Mouse (Mus musculus) spleen, postnatal 36 days (tissue): ENCODE data around the gene Pafah2.
A peak's percentile ranks its signal among the peaks of the same experiment; 100 is the strongest.
"Not testable (repeated sequence)": the region's sequence is repeated elsewhere in the genome, so short reads cannot be mapped to it uniquely, and the experiment has no call there.

Experiments used
- DNase-seq, 2 experiments: peaks; one replicate each; pipeline ENCODE4 v3.0.0; 2022; ENCODE audit warnings: low spot score in 2 of 2, mixed read lengths in 1 of 2

Gene Pafah2

DNA sequence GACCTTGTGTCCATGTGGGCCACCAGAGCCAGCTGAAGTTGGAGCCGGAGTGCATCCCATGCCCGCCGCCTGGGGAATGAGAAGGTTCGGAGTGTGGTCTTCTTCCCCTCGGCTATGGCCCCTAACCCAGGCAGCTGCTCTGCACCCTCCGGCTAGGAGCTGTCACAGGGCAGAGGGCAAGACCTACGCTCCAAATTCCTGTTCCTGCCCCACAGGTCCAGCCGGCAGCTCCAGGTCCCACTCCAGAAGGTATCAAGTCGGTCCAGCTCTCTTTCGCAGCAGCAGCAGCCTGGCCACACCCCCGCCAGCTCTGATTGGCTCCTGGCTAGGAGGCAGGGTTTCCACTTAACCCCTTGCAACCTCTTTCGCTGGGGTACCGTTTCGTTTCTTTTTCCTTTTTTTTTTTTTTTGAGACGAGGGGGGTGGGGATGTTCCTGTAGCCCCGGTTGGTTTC is 23.8 kb upstream of the Pafah2 start:
- DNase-seq, result peak; percentile 67 to 70

GRCm38 (mm10) chr4:134373295-134373694 is 22.8 kb upstream of the Pafah2 start:
- no peak for DNase-seq

- no peak for DNase-seq
These were observed 21.8 kb upstream of the Pafah2 start for GRCm38 (mm10) chr4:134374306-134374705.

GRCm38 (mm10) chr4:134378089-134378615 is 18.0 kb upstream of the Pafah2 start:
- no peak for DNase-seq

DNA sequence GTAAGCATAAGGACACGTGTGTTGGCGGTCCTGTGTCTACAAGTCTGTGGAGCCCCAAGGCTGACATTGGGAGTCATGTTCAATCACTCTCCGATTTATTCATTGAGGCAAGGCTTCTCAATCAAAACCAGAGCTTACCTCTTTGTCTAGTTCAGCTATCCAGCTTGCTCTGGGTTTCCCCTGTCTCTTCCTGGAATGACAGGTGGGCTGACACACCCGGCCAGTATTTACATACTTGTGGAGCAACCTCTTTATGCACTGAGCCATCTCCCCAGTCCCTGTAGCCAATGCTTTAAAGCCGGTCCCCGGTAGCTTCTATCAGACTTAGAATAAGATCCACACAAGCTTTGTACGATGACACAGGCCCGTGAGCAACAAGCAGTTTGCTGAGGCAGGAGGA is 16.6 kb upstream of the Pafah2 start:
- DNase-seq, result no peak

- DNase-seq, result not testable (repeated sequence)
These were observed 12.4 kb upstream of the Pafah2 start, which contains the start of gene Extl1 for GRCm38 (mm10) chr4:134383750-134384149. Extl1 (minus strand) TSS chr4:134383850.

DNA sequence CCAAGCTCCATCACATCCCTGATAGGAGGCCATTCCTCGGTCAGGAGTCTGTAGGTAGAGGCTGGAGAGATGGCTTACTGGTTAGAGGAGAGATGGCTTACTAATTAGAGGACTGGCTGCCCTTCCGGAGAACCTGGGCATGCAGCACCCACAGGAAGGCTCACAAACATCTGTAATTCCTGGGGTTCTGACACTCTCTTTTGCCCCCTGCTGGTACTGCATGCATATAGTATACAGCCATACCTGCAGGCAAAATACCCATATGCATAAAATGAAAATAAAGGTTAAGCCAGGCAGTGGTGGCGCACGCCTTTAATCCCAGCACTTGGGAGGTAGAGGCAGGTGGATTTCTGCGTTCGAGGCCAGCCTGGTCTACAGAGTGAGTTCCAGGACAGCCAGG is 8.9 kb upstream of the Pafah2 start:
- DNase-seq, result no peak

DNA sequence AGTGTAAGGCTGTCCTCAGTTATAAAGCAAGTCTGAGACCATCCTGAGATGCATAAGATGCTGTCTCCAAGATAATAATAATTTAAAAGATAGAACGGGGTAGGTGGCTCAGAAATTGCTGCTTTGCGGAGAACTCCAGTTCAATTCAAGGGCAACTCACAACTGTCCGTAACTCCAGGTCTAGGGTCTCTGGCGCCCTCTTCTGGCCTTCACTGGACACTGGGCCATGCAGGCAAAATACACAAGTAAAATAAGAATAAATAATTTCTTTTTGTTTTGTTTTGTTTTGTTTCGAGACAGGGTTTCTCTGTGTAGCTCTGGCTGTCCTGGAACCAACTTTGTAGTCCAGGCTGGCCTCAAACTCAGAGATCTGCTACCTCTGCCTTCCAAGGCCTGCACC is 7.7 kb upstream of the Pafah2 start:
- DNase-seq, result peak; percentile 46 to 52

GRCm38 (mm10) chr4:134391636-134392035 is 4.5 kb upstream of the Pafah2 start:
- no peak for DNase-seq

DNA sequence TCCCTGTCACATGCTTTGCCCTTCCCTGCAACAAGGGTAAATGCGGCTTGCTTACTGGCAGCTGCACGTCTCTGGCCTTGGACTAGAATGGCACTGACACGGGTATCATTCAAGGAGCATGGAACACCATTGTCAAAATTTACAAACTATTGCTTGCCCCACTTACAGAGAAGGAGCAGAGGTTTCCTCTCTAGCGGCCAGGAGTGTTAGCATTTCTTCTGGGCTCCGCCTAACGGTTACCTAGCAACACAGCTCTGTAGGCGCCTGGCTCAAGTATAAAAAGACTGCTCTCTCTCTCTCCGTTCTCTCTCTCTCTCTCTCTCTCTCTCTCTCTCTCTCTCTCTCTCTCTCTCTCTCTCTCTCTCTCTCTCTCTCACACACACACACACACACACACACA is 3.5 kb upstream of the Pafah2 start:
- no peak for DNase-seq

DNA sequence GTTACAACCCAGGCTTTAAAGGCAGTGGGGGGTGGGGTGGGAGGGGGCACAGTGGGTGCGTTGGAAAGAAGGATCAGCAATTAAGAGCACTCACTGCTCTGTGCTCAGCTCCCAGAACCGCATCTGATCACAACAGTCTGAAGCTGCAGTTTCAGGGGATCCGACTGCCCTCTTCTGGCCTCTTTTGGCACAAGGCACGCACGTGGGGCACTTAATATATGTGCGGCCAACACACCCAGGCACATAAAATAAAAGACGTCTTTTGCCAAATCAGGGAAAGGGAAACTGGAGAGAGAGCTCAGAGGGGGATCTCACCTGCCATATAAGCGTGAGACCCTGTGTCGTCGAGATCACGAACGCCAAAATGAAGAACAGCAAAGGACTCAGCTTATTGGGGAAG is 3.1 kb upstream of the Pafah2 start:
- DNase-seq, result no peak

DNA sequence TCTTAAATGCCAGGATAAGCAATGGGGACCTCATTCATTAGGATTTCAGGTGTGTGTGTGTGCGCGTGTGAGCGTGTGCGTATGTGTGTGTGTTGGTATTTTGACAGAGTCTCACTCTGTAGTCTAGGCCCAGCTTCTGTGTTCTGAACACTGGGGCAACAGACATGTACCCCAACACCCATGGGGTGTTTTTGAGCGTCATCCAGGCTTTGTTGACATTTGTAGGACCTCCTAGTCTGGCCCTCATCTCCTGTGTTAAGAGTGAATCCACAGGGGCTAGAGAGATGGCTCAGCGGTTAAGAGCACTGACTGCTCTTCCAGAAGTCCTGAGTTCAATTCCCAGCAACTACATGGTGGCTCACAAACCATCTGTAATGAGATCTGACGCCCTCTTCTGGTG is 978 bp upstream of the Pafah2 start:
- no peak for DNase-seq

DNA sequence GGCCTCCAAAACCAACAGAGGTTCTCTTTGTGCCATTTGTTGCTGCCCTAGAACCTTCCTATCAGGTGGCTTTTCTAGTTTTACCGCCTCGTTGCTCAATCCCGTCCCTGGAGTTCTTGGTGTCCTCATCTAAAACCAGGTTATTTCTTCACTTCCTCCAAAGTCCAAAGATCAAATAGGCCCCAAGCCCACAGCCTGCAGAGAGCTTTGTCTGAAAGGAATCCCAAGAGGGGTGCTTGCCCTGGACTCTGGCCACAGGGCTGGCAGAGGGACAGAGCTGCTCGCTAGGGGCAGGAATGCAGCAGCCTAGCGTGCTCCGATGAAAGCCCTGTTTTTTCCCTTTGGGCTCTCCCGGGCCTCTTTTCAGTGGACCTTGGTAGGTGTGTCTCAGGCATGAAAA is 1.0 kb downstream of the Pafah2 start:
- no peak for DNase-seq

DNA sequence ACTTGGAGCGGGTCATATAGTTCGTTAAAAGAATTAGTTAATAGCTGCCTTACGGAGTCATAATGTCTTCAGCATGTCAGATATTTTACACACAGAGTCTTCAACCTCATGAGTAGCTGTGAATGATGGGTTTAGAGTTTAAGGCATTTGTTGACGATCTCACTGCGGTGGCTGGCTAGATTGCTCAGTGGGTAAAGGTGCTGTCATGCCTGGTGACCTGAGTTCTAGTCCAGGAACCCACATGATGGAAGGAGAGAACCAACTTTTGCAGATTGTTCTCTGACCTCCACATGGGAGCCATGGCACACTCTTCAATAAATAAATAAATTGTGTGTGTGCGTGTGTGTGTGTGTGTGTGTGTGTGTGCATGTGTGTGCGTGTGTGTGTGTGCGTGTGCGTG is 1.6 kb downstream of the Pafah2 start:
- no peak for DNase-seq

DNA sequence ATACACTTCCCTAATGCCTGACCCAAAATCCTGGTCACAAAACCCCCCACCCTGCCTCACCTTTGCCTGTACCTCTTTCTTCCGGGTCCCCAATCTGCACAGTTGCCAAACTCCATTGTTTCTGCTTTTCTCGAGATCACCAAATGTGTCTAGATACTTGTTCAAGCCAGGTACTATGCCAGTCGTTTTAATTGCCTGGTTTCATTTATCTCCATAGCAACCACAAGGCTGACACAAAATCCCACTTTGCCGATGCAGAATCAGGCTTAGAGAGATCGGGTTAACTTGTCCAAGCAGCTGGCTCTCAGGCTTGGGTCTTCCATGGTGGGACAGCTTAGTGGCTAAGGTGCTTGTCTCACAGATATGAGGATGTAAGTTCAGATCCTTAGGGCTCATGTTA is 4.1 kb downstream of the Pafah2 start:
- DNase-seq, result no peak

GRCm38 (mm10) chr4:134401181-134401661 is 5.1 kb downstream of the Pafah2 start:
- peak; percentile 29 to 30 for DNase-seq

- no peak for DNase-seq
These were observed 5.9 kb downstream of the Pafah2 start for GRCm38 (mm10) chr4:134401856-134402570.

DNA sequence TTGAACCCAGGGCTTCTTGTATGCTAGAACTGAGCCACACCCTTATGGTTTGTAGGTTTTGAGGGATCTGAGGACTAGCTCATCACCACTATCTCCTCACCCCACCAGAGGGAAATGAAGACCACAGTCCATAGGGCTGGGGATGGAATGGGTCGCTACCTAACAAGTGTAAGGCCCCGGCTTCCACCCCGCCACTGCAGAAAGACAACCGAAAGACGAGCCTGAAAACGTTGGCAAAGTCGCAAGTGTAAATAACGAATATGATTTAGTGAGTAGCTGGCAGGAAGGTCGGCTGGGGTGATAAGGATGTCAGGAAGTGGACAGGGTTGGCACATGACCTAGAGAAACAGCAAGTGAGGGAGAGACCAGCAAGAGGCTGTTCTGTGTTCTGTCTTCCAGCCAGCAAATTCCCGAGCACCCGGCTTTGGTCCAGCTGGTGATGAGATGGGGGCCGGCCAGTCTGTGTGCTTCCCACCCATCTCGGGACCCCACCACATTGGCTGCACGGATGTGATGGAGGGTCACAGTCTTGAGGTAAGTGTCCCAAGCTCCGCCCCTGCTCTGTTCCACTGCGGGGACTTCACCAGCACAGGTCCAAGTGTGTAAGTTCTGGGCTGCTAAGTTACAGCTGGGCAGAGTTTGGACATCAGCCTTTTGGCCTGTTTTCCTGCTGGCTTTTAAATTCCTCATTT is 6.6 kb downstream of the Pafah2 start:
- no peak for DNase-seq

DNA sequence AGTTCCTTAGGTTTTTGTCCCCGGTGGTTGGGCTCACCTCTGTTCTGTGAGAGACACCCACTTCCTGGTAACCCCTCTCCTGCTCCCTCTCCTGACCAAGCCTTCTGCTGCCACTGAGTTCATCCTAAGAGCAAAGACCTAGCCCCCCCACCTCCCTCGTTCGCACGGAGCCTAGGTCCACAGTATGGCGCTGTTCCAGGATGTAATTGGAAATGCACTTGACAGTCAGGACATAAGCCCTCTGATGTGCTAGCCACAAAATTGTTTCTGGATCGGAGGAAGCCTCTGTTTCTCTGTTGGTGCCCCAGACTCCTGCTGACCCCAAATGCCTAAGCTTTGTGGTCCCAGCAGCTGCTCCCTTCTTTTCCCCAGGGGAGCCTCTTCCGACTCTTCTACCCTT is 7.6 kb downstream of the Pafah2 start:
- no peak for DNase-seq

- DNase-seq, result no peak
These were observed 13.2 kb downstream of the Pafah2 start for GRCm38 (mm10) chr4:134409286-134409685.

DNA sequence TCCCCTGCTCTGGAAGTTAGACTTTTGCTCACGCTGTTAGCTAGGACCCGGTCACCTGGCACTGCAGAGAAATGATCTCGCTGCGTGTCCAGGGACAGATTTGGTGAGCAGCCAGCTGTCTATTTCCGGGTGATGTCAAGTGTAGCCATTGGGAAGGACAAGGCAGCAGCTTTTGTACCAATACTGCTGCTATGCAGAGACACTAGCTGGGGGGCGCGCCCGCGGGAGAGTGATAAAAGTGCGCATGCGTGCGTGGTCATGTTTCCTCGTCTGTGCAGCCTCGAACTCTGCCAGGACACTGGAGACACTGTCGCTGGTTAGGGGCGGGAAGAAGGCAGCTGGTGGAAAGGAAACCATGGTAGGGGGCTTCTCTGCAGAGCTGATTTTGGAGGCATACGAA is 20.1 kb downstream of the Pafah2 start:
- no peak for DNase-seq

- no peak for DNase-seq
These were observed 20.5 kb downstream of the Pafah2 start for GRCm38 (mm10) chr4:134416602-134417001.

GRCm38 (mm10) chr4:134417111-134417510 is 21.0 kb downstream of the Pafah2 start:
- no peak for DNase-seq
